Mouse (Mus musculus) small intestine, adult 2 months (tissue): ENCODE measurements at regions not wholly inside any gene's neighbourhood (a gene's known extent, or its start where the extent isn't known, plus 50 kb on each side); places are given as distances from the start of the nearest gene placed in this dataset.

Source experiments
- CTCF ChIP-seq: fragments of 200-500 bp; IDR thresholded peaks from 2 replicates; pipeline ENCODE4 v1.5.1; 2012; ENCODE audit warnings: low read depth, mild to moderate bottlenecking, control low read depth, inconsistent platforms, low read length, moderate library complexity, mixed read lengths; ENCODE audit not compliant: insufficient replicate concordance, insufficient read length; ENCODE audit errors: extremely low read depth
- POLR2A ChIP-seq: fragments of 200-500 bp; IDR thresholded peaks from 2 replicates; pipeline ENCODE4 v1.6.1; 2012; ENCODE audit warnings: low read depth, mild to moderate bottlenecking, control low read depth, inconsistent platforms, low read length, moderate library complexity

DNA sequence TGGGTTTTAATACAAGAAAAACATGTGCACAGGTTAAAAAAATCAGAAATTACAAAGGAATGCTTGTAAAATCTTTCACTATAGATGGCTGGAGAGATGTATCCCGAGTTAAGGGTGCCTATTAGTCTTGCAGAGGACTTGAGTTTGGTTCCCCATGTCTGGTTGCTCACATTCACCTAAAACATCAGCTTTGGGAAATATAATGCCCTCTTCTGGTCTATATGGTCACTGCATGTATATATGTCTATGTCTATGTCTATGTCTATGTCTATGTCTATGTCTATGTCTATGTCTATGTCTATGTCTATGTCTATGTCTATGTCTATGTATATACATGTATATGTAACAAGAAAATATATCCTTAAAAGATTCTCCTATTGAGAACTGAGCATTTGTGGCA is 196.8 kb upstream of the Xylt1 start:
- TF ChIP-seq POLR2A (no peak), CTCF (no peak)
